Mouse (Mus musculus) T-cell, adult 2 months (primary cell): ENCODE measurements around the gene Phc2.
A peak's percentile ranks its signal among the peaks of the same experiment; 100 is the strongest.

ENCODE experiments used
- DNase-seq: peaks from one replicate; pipeline ENCODE4 v3.0.0; 2022; ENCODE audit warnings: low spot score

The Phc2 gene

GRCm38 (mm10) chr4:128742379-128742970 is 88.0 kb downstream of the Phc2 start:
- no peak for DNase-seq

GRCm38 (mm10) chr4:128743031-128743626 is 88.6 kb downstream of the Phc2 start:
- DNase-seq: no peak

DNA sequence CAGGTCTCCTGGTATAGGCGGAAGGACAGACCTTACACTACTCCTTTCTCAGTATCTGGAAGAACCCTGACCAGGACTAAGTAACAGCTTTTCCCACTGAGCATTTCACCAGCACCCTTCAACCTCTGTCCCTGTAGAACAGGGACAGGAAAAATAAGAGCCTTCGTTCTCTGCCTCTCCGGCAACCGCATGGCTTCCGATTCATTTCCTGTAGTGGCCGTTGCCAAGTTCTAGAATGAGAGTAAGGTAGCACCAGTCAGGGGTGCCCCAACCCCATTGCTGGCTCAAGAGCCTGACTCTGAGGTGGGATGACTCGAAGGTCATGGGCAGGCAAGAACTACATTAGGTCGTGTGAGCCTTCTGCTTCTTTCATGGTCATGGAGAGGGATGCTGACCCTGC is 90.7 kb downstream of the Phc2 start:
- DNase-seq: no peak

GRCm38 (mm10) chr4:128747614-128748270 is 93.2 kb downstream of the Phc2 start:
- DNase-seq: no peak

DNA sequence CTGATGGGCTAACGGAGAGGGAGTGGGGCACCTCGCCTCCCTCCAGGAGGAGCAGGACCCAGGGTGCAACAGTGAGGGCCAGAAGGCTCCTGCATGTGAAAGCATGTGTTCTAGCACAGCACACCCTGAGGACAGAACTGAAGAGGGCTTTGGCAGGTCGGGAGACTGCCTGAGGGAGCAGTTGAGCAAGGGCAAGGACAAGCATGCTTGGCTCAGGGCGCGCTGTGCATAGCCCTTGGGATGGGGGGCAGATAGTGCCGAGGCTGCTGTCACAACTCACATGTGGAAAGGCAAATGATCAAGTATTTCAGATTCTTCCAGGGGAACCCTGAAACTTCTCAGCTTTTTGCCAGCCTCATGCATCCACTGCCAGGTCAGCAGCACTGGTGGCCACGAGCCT is 93.8 kb downstream of the Phc2 start:
- DNase-seq: no peak

GRCm38 (mm10) chr4:128751006-128751405 is 96.5 kb downstream of the Phc2 start:
- DNase-seq: no peak

GRCm38 (mm10) chr4:128752031-128752757 is 97.7 kb downstream of the Phc2 start:
- no peak for DNase-seq

DNA sequence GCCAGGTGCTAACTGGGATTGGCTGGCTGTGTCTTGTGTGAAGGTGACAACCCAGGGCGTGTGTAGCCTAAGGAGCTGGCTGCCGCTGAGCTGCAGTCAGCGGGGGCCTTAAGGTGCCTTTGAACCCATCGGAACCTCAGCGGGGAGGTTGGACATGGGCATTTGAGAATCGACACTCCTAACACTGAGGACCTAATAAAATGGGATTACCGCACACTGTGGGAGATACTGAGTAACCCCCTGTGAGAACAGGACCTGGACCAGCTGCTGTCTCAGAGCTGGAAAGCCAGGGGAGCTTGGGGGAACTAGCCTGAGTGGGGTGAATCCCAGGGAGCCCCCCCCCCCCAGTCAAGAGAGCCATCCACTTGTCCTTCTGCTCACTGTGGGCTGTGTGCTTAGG is 99.1 kb downstream of the Phc2 start:
- DNase-seq: no peak

DNA sequence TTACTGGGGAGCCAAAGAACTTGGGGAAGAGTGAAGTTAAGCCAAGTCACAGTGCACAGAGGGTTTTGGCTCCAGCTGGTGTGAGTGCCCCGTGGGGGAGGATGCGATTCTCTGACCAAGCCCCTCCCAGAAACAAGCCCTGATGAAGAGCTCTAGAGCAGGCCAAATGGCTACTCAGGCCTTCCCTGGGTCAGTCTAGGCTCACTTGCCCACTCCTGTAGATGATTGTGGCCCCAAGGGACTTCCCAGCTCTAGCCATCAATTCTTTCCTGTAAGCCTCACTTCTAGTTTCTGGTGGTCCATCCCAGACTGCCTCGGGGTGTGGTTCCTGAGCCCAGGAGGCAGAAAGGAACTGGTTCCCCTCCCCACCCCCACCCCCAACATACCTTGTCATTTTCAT is 100.6 kb downstream of the Phc2 start, which contains the start of gene A3galt2:
Gene A3galt2 (plus strand): TSS at position 301 of the 400 bp plus-strand sequence.
- no peak for DNase-seq

- no peak for DNase-seq
Measured at GRCm38 (mm10) chr4:128755900-128756299, 101.4 kb downstream of the Phc2 start.

DNA sequence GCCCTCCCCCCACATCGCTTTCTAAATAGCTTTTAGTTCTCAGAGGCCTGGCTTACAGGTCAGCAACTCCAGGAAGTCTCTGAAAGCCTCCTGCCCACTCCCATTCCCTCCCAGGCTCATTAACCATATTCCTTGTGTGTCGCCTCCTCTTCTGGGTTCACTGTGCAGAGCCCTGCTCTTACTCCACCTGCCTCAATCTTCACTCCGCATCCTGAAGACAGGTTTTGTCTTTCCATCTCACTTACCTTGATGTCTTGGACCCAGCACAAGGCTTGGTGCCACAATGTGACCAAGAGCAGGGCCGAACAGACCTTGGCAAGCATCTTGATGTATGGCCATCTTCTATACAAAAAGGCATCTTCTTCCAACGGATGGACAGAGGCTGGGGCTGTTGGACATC is 104.7 kb downstream of the Phc2 start:
- no peak for DNase-seq

- no peak for DNase-seq
Measured at GRCm38 (mm10) chr4:128760029-128760428, 105.5 kb downstream of the Phc2 start.

DNA sequence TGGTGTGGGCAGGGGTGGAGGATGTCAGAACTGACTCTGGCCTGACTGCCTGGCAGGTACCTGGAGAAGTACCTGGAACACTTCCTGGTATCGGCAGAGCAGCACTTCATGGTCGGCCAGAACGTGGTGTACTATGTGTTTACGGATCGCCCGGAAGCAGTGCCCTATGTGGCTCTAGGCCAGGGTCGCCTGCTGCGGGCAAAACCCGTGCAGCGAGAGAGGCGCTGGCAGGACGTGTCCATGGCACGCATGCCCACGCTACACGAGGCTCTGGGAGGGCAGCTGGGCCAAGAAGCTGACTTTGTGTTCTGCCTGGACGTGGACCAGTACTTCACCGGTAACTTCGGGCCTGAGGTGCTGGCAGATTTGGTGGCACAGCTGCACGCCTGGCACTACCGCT is 112.4 kb downstream of the Phc2 start:
- DNase-seq: no peak

DNA sequence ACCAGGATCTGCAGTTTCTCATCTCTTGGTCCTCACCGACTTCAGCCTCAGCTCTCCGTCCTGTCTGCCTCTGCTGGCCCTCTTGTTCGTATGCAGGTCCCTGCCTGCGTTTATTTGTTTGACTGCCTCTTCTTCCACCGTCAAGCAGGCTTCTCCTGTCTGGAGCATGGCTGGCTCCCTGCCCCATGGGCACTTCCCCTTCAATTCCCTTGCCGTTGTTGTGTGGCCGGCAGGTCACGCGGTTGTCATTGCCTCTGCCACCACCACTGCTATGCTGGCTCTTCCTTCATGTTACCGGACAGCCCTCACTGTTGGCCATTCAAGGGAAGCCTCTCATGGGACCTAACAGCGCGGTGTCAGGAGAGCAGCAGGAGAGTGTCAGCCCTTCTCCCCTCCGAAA is 113.6 kb downstream of the Phc2 start:
- no peak for DNase-seq

- no peak for DNase-seq
Measured at GRCm38 (mm10) chr4:128769569-128770355, 115.3 kb downstream of the Phc2 start.

DNA sequence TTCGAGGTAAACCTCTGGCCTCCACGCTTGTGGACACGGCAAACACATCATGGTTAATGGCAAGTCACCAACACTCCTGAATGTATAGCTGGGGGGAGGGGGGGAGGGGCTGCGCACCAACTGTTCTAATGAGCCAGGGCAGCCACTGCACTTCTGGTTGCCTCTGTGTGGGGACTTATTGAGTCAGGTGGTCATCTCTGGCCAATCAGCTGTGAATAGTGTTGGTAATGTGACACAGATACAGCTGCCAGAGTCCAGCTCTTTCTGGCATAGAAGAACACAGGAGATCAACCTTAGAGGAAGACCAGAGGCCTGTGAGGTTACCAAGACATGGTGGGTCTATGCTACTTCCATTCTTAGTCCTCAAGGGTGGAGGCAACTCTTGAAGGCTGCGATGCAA is 116.2 kb downstream of the Phc2 start:
- DNase-seq: no peak

DNA sequence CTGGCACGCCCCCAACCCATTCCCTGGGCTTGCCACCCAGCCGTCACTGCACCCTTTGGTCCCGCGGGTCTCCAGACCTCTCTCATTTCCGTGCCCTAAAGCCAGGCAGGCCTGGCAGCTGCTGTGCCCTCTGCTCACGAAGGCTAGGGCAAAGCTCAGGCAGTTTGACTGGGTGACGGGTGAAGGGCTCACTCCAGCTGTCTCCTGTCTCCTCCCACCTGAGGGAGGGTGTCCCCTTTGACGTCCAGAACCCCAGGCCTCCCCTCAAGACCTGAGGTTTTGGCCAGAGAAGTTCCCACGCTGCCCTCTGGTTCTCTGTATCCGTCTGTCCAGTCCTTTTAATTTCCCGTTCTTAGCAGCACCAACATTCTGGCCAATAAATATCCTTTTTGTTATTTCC is 119.3 kb downstream of the Phc2 start:
- no peak for DNase-seq

GRCm38 (mm10) chr4:128774467-128774866 is 120.0 kb downstream of the Phc2 start:
- DNase-seq: peak; percentile 39

DNA sequence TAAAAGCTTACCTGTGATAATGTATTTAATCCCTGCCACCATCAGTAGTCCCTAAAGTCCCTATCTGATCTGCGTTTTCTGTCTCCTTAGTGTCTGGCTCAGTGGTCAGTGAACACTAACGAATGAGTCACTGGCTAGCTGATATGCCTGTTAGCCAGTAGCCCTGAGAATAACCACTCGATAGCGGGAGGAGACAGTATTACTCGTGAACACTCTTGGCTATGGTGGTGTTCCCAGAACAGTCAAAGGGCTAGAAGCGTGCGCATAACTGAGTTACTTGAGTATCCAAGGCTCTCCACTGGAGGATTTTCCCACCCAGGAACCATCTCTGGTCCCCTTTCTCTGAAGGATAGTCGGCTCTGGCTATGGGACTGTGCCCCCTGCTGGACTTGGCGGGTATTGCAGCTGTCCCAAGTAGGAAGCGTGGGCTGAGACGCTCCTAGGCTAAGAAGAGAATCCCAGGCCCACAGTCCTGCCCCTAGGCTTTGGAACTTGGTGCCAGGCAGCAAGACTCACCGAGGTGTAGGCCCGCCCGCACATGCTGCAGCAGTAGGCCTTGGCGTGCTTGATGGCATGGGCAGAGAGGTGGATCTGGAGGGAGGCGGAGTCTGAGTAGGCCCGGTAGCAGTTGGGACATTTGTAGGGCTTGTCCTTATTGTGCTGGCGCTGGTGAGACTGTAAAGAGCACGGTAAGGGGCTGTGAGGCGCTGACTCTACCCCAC is 122.2 kb downstream of the Phc2 start:
- DNase-seq: peak; percentile 59

- DNase-seq: no peak
Measured at GRCm38 (mm10) chr4:128777593-128777992, 123.1 kb downstream of the Phc2 start.

DNA sequence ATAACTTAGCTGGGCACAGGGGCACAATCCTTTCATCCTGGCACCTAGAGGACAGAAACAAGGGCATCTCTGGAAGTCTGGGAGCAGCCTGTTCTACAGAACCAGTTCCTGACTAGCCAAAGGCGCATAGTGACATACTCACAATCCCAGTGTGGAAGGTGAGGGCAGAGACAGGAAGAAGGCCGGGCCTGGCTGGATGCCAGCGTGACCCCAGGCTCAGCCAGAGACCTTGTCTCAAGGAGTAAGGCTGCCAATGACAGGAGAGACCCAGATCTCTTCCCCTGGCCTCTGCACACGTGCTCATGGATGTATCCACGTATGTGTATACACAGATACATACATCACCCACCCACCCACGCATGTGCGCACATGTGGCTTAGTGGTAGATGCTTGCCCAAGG is 127.5 kb downstream of the Phc2 start:
- DNase-seq: no peak
